Mouse (Mus musculus) liver, adult 2 months (tissue): Measurements from ENCODE around the gene Gm20388.

ENCODE experiments used
- CTCF ChIP-seq: fragments of 200-500 bp; IDR thresholded peaks from 2 replicates; pipeline ENCODE4 v1.5.1; 2011; ENCODE audit warnings: low read depth, low read length, control low read depth
- POLR2A ChIP-seq: fragments of 200-500 bp; IDR thresholded peaks from 2 replicates; pipeline ENCODE4 v1.6.1; 2011; ENCODE audit warnings: low read length, control low read depth; ENCODE audit not compliant: insufficient read depth; ENCODE audit errors: extremely low read depth

- TF ChIP-seq POLR2A (no peak), CTCF (no peak)
Measured at GRCm38 (mm10) chr8:120213939-120214338, 303.3 kb downstream of the Gm20388 start.
